Mouse (Mus musculus): ENCODE measurements around the gene Lsp1.

Lsp1 gene

DNA sequence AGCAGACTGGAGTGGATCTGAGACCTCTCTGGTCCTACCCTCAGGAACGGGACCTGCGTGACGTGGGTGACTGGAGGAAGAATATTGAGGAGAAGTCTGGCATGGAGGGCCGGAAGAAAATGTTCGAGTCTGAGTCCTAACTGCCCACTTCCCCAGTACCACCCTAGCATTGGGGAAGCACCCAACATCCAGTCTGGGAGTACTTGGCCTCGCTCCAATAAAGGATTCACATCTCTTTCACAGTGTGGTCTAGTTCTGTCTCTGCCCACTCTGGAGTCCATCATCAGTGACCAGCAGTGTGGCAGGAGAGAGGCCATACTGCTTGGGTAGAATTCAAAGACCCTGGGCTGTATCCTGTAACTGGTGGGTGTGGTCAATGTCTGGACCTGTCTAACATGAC is 16.4 kb upstream of the Lsp1 start:
- no peak for DNase-seq (ENCODE audit: low read depth, low spot score)

DNA sequence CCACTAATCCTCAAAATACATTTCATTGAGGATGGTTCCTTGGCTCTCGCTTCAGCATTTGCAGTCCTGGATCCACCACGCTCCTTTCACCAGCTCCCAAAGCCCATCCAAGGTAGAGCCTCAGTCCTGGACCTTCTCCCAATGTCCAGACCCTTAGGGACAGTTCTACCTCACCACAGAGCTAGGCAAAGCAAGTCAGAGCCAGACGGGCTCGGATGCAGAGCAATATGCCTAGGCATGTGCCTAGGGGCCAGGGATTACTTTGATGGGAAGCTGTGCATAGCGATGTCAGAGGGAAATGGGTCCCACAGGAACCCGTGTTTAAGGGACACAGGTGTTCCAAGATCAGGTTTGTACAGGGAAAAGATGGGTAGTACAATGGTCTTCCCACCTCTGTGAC is 15.3 kb upstream of the Lsp1 start:
- DNase-seq (ENCODE audit: low read depth, low spot score) = no peak

DNA sequence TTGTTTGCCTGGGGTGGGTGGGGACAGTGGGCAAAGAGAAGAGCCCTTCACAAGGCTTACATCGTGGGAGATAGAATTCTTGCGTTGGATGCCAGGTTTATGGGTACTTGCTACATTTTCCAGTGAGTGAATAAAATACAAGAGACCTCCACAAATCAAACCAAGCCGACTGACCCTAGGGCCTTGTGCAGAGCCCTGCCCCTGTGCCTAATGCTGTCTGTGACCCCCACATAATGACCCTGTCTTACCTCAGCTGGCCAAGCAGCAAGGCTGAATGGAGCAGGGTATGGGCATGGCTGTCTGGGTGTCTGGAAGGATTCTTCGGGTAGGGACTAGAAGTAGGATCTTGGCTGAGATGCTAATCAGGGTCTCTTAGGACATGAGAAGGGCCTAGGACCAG is 14.3 kb upstream of the Lsp1 start:
- DNase-seq (ENCODE audit: low read depth, low spot score) = no peak

DNA sequence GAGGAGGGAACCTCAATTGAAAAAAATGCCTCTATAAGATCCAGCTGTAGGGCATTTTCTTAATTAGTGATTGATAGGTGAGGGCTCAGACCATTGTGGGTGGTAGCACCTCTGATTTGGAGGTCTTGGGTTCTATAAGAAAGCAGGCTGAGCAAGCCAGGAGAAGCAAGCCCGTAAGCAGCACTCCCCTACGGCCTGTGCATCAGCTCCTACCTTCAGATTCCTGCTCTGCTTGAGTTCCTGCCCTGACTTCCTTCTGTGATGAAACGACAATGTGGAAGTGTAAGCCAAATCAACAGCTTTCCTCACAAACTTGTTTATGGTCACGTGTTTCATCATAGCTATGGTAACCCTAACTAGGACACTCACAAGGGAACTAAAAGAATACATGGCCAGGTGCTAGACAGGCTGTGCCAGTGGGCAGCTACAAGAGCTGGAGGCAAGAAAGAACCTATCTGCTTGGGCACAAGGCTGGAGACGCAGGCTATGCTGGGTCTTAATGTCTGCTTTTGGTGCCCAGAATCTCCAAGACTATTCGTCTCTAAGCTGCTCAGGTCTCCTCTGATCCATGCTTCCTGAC is 11.5 kb upstream of the Lsp1 start:
- DNase-seq (ENCODE audit: low read depth, low spot score) = no peak

DNA sequence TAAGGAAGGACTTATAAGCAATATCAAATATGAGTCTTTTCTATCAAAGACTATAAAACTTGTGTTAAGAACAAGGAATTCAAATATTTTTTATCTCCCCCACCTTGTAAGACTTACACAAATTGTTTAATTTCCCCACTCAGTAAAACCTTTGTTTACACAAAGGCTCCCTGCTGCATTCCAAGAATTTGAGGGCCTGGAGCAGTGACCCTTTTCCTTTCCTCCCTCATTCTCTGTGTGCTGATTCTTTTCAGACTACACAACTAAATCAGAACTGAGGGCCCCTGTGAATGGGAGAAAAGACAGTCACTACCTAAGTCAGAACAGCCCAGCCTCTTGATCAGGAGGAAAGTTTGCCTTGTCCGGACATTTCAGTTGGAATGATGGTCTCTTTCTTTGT is 5.9 kb upstream of the Lsp1 start:
- no peak for DNase-seq (ENCODE audit: low read depth, low spot score)

DNA sequence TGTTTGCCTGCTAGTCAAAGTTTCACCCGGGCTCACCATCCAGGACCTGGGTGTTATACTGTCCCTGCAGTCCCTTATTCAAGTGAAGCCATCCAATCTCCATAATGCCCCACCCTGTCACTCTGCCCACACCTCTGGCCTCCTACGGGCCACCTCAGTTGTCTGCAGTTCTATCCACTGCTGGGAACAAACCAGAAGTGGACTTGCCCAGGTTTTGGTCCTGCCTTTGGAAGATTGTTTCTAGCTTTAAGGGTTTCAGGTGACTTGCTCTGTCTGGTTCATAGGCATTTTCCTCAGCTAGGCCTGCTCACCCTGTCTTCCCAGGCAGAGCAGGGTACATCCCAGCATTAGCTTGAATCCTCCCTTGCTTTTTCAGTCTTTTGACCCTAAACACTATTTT is 5.4 kb upstream of the Lsp1 start:
- DNase-seq (ENCODE audit: low read depth, low spot score) = no peak

DNA sequence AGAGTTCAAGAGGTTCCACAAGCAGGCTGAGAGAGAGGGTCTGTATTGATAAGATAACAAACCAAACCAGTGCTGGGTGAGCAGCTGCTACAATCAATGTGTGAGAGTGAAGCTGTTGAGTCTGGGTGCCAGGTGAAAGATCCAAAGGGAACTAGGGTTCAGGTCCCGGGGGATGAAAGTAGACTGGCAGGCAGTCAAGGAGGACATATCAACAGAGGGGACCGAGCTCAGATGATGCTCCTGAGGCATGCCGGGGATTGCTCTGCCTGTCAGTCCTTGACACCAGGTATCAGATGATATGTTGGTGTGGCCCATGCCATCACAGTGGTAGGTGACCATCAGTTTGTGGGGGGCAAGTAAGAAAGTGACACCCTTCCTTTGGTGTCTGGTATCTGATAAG is 3.8 kb upstream of the Lsp1 start:
- DNase-seq (ENCODE audit: low read depth, low spot score) = no peak

DNA sequence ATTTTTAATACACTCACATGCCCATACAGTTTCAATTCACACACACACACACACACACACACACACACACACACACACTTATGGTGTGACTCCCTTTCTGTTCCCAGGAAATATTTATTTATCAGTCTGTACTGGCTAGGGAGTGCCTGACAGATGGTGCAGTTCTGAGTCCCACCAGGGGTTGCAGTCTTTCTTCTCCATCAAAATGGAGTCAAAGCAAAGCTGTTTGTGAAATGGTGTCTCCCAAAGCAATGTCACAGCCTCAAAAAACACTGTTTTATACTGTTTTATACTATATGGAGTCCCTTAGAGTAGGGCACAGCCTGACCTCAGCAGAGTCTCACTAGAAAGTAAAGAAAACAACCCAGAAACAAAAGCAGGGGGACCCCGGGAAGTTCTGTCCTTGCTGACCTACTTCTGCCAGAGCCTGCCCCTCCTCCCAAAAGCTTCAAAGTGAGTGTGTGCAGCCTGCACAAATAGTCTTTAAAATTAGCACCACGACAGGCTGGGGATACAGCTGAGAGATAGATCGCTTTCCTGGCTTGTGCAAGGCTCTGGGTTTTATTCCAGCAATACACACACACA is 3.3 kb upstream of the Lsp1 start:
- DNase-seq (ENCODE audit: low read depth, low spot score) = no peak

DNA sequence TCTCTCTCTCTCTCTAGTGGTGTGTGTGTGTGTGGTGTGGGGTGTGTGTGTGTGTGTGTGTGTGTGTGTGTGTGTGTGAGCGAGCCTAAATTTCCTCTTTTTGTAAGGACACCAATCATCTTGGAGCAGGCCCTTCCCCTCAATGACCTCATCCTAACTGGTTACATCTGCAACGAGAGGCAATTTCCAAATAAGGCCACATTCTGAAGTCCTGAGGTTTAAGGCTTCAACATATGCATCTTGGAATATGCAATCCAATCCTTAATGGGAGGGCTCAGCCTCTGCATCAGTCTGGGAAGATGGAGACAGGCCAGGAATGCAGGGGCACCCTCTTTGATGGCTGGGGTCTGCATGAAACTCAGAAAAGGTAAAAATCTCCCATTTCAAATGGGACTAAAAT is 2.6 kb upstream of the Lsp1 start:
- no peak for DNase-seq (ENCODE audit: low read depth, low spot score)

DNA sequence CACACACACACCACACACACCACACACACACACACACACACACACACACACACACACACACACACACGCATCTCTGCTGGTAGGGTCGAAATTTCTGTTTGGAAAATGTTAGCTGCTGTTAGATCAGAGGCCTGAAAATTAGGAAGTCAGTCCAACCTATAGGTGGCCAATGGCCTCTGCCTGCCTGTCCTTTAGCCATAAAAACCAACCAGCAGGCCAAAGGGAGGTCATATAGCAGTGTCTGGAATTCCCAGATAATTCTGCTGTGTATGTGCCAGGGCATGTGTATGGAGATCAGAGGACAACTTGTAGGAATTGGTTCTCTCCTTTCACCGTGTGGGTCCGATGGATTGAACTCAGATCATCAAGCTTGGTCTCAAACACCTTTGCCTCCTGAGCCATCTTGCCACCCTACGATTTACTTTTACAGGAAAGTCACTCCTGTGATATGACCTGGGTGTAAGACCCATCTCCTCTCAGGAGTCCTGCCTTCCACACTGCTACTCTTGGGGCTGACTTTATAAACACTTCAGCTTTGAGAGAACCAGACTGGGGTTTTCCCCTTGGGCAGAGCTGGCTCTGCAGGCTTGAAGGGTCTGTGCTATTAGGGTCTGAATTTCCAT is 1.8 kb upstream of the Lsp1 start:
- DNase-seq (ENCODE audit: low read depth, low spot score) = no peak

DNA sequence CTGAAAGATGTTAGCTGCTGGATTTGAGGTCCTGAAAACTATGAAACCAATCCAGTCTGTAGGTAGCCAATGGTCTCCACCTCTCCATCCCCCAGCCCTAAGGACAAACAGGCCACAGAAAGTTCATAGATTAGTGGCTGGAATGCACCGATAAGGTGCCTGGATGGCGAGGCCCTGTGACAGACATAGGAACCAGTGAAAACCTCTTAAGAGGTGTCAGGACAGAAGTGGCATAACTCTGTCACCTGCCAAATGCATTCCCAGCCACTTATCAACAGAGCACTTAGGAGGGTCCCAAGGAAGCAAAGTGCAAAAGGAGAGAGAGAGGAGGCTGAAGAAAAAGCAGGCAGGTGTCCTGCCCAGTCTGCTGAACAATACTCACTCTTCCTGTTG is 1.3 kb upstream of the Lsp1 start:
- no peak for DNase-seq (ENCODE audit: low read depth, low spot score)

DNA sequence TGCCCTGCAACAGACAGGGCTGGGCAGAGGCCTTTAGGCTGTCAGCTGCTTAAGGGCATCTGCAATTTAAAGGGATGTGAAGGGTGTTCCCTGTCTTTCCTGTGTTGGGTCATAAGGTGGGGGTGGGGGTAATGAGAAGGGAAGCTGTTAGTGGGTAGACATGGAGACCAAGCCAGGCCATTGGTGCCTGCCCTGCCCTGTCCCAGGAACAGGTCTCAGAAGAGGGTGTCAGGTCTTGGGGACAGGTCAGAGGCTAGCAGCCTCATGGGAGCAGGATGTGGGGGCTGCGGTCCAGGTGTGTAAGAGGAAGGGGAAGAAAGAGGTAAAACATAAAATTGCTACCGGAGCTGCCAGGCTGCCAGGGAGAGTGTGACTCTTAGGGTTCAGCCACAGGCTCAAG is 837 bp downstream of the Lsp1 start:
- DNase-seq (ENCODE audit: low read depth, low spot score) = no peak

DNA sequence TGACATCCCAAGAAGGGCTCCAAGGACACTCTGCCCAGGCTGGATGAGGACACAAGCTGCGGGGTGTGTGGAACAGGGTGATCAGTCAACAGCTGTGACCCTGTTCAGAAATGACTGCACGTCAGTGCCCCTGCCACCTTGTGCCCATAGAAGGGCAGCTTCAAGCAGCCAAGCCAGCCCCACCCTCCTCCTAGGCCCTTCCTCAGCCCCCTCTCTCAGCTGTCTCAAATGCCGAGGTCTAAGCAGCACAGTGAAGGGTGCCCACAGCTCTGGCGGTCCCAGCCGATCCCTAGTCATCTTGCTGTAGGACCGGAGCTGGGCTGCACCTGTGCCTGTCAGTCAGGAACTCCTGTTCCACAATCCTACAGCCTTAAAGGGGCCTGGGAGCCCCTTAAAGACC is 1.6 kb downstream of the Lsp1 start:
- DNase-seq (ENCODE audit: low read depth, low spot score) = no peak

DNA sequence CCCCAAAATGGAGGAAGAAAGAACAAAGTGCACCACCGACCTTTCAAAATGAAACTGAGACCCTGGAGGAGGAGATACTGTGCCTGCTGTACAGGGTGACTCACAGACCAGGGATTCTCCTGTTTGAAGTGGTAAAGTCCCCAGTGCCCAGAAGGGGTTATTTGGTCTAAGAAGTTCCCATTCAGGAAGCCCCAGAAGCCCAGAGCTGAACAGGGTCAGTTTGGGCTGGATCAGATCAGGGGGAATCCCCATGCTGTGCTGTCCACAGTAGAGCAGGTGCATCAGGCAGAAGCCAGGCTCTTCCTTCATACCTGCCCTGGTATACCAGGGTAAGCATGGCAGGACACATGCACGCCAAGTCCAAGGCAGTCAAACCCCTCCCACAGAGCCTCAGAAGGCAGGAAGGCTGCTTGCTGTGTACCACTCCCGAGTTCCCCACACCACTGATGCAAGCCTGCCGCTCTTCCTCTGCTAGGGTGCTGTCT is 2.0 kb downstream of the Lsp1 start:
- no peak for DNase-seq (ENCODE audit: low read depth, low spot score)

DNA sequence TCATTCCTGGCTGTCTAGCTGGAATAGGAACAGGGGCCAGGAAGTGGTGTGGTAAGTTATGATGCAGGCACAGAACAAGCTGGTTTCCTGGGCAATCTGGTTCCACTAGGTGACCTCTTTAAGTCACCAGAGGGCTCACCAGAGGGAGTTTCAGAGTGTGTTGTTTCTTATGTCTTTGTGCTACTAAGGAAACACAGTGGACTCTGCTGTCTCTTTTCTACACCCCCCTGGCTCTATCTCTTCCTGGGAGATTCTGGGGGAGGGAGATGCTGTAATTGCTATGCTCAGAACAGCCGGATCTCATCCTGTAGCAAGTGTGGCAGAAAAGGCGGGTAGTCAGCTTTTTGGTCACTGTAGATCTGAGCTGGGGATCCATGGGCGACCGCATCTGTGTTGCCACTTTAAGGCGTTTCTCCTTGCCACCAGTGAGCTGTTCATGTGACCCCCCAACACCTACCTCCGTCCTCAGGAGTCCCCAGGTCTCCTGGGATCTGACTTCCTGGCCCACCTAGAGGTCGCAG is 9.6 kb downstream of the Lsp1 start:
- DNase-seq (ENCODE audit: low read depth, low spot score) = no peak

DNA sequence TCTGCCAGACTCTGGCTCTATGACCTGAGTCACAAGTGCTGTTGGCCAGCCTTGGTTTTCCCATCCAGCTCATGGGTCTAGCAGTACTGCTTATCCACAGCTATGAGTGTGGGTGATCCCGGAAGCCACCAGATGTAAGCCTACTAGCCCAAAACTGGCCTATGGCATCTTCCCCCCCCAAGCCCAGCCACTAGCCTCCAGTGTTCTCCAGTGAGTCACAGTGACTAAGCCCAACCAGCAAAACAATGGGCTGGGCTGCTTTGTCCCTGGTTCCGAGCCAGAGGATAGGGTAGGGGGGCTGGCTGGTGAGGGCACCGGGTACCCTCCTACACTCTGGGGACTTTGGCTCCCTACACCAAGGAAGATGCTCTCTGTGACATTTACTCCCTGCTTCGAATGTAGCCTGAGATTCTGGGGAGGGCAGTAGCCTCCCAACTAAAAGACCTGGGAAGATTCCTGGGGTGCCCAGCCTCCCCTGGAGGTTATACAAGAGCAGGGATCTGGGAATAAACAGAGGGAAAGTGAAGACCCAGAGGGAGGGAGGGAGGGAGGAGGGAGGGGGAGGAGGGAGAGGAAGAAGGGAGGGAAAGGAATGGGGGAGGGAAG is 10.3 kb downstream of the Lsp1 start:
- no peak for DNase-seq (ENCODE audit: low read depth, low spot score)

DNA sequence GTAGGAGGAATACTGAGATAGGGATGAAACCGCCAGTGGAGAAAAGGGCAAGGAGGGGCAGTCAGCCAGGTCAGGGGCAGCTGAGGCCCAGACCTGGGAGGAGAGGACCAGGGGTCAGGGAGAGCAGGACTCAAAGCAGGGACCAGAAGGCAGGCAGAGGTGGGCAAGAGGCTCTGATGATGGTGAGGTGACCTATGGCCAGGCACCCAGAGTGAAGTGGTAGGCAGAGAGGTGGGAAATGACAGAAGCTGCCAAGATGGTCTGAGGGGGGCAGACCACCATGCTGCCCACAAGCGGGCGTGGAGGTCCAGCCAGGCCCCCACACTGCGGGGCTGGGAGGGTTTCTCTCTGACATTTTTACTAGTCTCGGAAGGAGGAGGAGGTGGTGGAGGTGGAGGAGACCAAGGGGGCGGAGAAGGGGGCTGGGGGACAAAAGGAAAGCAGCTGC is 10.8 kb downstream of the Lsp1 start:
- DNase-seq (ENCODE audit: low read depth, low spot score) = no peak

DNA sequence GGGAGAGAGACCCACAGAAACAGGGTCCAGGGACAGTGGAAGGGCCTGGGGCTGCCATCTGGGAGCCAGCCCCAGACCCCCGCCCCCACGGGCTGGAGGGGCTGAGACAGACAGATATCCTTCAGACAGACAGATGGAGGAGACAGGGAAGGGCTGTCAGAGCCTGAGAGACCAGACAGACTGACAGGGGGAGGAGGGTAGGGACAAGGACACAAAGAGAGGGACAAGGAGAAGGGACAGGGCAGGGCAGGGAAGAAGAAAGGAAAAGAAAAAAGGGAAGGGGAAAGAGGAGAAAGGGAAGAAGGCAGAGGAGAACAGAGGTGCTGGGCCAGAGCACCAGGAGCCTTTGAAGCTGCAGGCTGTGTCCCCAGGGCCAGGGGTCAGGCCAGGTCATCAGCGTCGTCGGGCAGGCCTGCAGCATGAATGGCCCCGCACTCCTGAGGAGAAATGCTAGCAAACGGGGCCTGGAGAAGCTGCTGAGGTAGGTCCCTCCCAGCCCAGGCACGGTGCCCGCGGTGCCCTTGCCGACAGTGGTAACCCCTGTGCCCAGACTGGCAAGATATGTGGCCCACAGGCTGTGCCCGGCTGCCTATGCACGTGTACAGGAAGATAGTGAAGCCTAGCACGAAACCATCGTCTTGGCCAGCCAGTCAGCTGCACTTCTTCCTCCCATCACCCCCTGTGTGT is 11.4 kb downstream of the Lsp1 start:
- no peak for DNase-seq (ENCODE audit: low read depth, low spot score)

DNA sequence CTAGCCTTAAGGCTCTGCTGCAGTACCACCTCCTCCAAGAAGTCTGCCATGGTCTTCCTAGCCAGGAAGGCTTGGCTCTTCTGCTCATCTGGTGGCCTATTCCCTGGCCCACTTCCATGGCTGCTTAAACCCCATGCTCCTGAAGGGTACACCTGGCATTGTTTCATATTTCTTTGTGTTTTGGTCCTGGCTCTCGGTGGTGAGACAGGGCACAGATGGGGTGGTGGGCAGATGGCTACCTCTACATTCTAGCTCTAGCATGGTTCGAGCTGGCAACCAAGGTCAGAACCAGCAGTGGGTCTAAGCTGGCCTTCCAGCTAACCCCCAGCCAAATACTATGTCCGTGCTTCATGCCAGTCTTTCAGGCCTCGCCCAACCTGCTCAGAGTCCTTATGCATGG is 12.3 kb downstream of the Lsp1 start:
- DNase-seq (ENCODE audit: low read depth, low spot score) = no peak

DNA sequence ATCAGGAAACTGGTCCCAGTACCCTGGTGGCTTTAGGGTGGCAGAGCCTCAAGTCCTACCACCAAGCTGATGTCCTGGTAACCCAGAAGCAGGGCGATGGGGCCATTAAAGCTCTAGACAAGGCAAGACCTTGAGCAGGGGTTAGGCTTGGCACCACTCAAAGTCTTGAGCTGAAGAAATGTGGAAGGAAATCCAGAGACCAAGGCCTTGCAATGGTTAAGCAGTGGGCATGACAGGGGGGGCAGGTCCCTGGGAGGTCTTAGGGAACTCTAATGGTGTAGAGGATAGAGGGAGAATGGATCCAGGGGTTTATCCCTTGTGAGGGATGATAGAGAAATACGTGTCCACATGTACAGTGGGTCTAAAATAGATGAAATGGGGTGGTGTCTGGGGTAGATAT is 12.9 kb downstream of the Lsp1 start:
- no peak for DNase-seq (ENCODE audit: low read depth, low spot score)

DNA sequence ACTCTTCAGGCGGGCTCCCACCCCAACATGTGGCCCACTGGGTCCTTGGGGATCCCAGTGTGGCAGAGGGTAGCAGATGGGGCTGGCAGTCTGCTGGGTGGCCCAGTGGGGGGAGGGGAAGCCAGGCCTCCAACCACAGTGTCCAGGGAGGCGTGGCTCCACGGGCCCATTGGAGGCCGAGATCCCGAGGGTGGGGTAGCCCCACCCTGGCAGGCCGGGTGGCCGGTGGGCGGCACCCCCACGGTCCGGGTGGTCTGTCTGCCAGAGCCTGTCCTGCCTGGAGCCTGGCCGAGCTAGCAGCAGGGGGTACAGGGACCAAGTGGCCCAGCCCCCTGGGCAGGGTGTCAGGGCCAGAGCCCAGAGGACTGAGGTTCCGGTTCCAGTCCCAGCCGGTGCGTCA is 14.2 kb downstream of the Lsp1 start:
- no peak for DNase-seq (ENCODE audit: low read depth, low spot score)

DNA sequence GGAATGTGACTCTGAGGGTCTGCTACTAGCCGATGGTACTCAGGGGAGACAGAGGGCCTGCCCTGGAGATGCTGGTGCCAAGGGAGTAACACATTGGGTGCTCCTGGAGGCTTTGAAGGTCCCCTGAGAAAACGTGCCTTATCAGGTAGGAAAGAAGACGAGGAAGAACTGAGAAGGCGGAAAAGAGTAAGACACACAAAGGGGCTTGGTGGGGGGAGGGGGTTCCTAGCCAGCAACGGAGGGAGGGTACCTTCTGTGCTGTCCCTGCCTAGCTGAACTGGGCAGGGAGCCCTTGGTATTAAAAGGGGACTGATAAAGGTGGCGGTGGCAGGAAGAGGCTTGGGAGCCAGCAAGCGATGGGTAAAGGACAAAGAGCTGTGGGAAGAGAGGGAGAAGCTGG is 15.0 kb downstream of the Lsp1 start:
- no peak for DNase-seq (ENCODE audit: low read depth, low spot score)

Data from WW6 (cell line).